Mouse (Mus musculus): ENCODE measurements around the gene Pogk. TPM values are rescaled to one million over a fixed set of nuclear protein-coding genes. Genes with fewer than 3 reads are reported as not detected.

Pogk gene
- polyA plus RNA-seq (2012; rRNA removed; ENCODE audit: low replicate concordance): 0.59 and 1.8 TPM in 2 replicates

GRCm38 (mm10) chr1:166409701-166410220 is at the start of gene Pogk:
Gene Pogk, minus strand, starts transcription at chr1:166409863.

GRCm38 (mm10) chr1:166379013-166379629 is 30.5 kb downstream of the Pogk start, which contains the start of gene Tada1:
Gene Tada1, plus strand, starts transcription at chr1:166379097.

Other genes starting within 250 kb of the Pogk start
- gene Mael, start 171.1 kb downstream of the Pogk start, polyA plus RNA-seq (2012; rRNA removed; ENCODE audit: low replicate concordance): not detected in 2 replicates
- 0.04 and 0.28 TPM in 2 replicates for gene Ildr2, start 155.7 kb downstream of the Pogk start, polyA plus RNA-seq (2012; rRNA removed; ENCODE audit: low replicate concordance)
- 4.6 and 6.8 TPM in 2 replicates for gene Tada1, start 30.8 kb downstream of the Pogk start, polyA plus RNA-seq (2012; rRNA removed; ENCODE audit: low replicate concordance)
- gene Gm4846, start 87.7 kb upstream of the Pogk start, polyA plus RNA-seq (2012; rRNA removed; ENCODE audit: low replicate concordance): not detected in 2 replicates
- not detected in 2 replicates for gene Gm4847, start 237.8 kb upstream of the Pogk start, polyA plus RNA-seq (2012; rRNA removed; ENCODE audit: low replicate concordance)